Mouse (Mus musculus): Measurements from ENCODE around the gene Mcm3ap. TPM values are rescaled to one million over a fixed set of nuclear protein-coding genes. Genes with fewer than 3 reads are reported as not detected.

The Mcm3ap gene
- polyA plus RNA-seq (2017; shearing (Covaris generic)): 43.9 TPM

GRCm38 (mm10) chr10:76468203-76469162, at the start of gene Mcm3ap, which contains the start of gene Ybey:
Gene Mcm3ap, plus strand, starts transcription at chr10:76468927.
Gene Ybey, minus strand, starts transcription at chr10:76469114.

GRCm38 (mm10) chr10:76440281-76440680, 28.4 kb upstream of the Mcm3ap start, which contains the start of gene AC141477.1:
Gene AC141477.1, minus strand, starts transcription at chr10:76440444.

GRCm38 (mm10) chr10:76442178-76443088, 26.3 kb upstream of the Mcm3ap start, which contains the start of gene Pcnt:
Gene Pcnt, minus strand, starts transcription at chr10:76442786.

GRCm38 (mm10) chr10:76448851-76449250, 19.9 kb upstream of the Mcm3ap start, which contains the start of gene 2610028H24Rik:
Gene 2610028H24Rik, plus strand, starts transcription at chr10:76449081.

GRCm38 (mm10) chr10:76531375-76531774, 62.6 kb downstream of the Mcm3ap start, which contains the start of gene Lss:
Gene Lss, plus strand, starts transcription at chr10:76531588.

GRCm38 (mm10) chr10:76561972-76562371, 93.2 kb downstream of the Mcm3ap start, which contains the start of gene Spatc1l:
Gene Spatc1l, plus strand, starts transcription at chr10:76562272.

Other genes starting within 250 kb of the Mcm3ap start
- 18.4 TPM for gene Prmt2, start 231.1 kb upstream of the Mcm3ap start, polyA plus RNA-seq (2017; shearing (Covaris generic))
- not detected for gene S100b, start 215.1 kb upstream of the Mcm3ap start, polyA plus RNA-seq (2017; shearing (Covaris generic))
- 4.7 TPM for gene Dip2a, start 123.6 kb upstream of the Mcm3ap start, polyA plus RNA-seq (2017; shearing (Covaris generic))
- 18.6 TPM for gene AC141477.1, start 28.5 kb upstream of the Mcm3ap start, polyA plus RNA-seq (2017; shearing (Covaris generic))
- 23.1 TPM for gene Pcnt, start 26.1 kb upstream of the Mcm3ap start, polyA plus RNA-seq (2017; shearing (Covaris generic))
- gene 2610028H24Rik, start 19.8 kb upstream of the Mcm3ap start, polyA plus RNA-seq (2017; shearing (Covaris generic)): not detected
- gene Ybey, start 187 bp downstream of the Mcm3ap start, polyA plus RNA-seq (2017; shearing (Covaris generic)): 2.2 TPM
- gene Lss, start 62.7 kb downstream of the Mcm3ap start, polyA plus RNA-seq (2017; shearing (Covaris generic)): 15.7 TPM
- not detected for gene Spatc1l, start 93.3 kb downstream of the Mcm3ap start, polyA plus RNA-seq (2017; shearing (Covaris generic))
- not detected for gene Ftcd, start 106.7 kb downstream of the Mcm3ap start, polyA plus RNA-seq (2017; shearing (Covaris generic))
- gene Col6a2, start 154.7 kb downstream of the Mcm3ap start, polyA plus RNA-seq (2017; shearing (Covaris generic)): not detected

All from effector memory CD4-positive, alpha-beta T cell, adult 7 months (primary cell).